In the genomic region with DNA sequence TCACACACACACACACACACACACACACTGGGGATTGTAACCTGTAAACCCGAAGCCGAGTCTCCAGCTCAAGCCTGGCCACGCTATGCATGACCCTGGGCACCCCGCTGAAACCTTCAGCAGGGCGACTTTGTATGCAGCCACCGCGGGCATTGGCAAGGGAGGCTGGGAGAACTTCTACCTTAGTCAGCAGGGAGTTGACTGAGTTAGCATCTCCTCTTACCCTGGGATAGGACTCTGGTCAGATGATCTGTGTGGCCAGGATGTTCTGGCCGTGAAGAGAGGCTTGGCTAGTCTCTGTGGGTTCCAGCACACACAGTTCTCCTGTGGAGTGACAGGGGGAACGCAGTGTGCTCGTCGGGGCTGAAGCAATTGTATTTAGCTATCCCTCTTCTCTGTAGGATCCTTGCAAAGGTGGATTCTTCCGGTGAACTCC, we compare ENCODE assay signal across 8 mouse cellular contexts. TPM values are rescaled to one million over a fixed set of nuclear protein-coding genes. Genes with fewer than 3 reads are reported as not detected.
A peak's percentile ranks its signal among the peaks of the same experiment; 100 is the strongest.
DNase-seq lines count a peak whose midpoint lies in the region; ATAC-seq lines count a peak whose summit lies in the region.

No protein-coding gene starts in this region.

- peak overlapping the region; percentile 11; the same call in 1 of the 2 replicates for H3K4me3 ChIP-seq in forebrain, embryonic 11.5 days (ENCODE audit: low read depth, low read length)

- intact Hi-C loops in heart, postnatal 14 days (cut with DNase I): loop anchor here (5.0 kb wide), 1 partner anchor 34 kb away; no protein-coding TSS in a partner anchor

- peak; percentile 30 to 53 for DNase-seq in adrenal gland, adult (ENCODE audit: inconsistent age in 2 of 2, low spot score in 1 of 2)
- DNase-seq in adrenal gland, postnatal 25 days: no peak
- peak; percentile 34 for DNase-seq in brain, adult 2 months (ENCODE audit: low read depth, low spot score)
- DNase-seq in forebrain, embryonic 11.5 days (ENCODE audit: low spot score): no peak
- DNase-seq in heart, postnatal 14 days: peak; percentile 32 to 52
- DNase-seq in kidney, postnatal 36 days: peak; percentile 68 to 76
- DNase-seq in natural killer cell, adult 2 months (ENCODE audit: low spot score in 2 of 2): no peak

- H3K27me3 ChIP-seq in forebrain, embryonic 11.5 days (ENCODE audit: control insufficient read depth, insufficient read depth, low read length): peaks cover 2% of the 10 kb centered on the region; the same call in 1 of the 2 replicates

- WGBS in forebrain, embryonic 11.5 days: 1% methylated on average over 12 of the region's 12 CpGs

- H3K9me3 ChIP-seq in forebrain, embryonic 11.5 days (ENCODE audit: control insufficient read depth, low read length): no peaks in the 10 kb centered on the region

- 0 out of 2 replicates have a peak, but pooled peaks have one; percentile 22 for ATAC-seq in forebrain, embryonic 11.5 days (replicated peaks; ENCODE audit: low FRiP score)
- peak; percentile 33 for ATAC-seq in megakaryocyte progenitor cell, adult 5-6 weeks (replicated peaks; ENCODE audit: poor library complexity)

- H3K36me3 ChIP-seq in forebrain, embryonic 11.5 days (ENCODE audit: control insufficient read depth, insufficient read depth, low read length): no peaks in the 10 kb centered on the region

- H3K4me2 ChIP-seq in forebrain, embryonic 11.5 days (ENCODE audit: low read depth, low read length, severe bottlenecking): peak overlapping the region; percentile 40

- H3K27ac ChIP-seq in forebrain, embryonic 11.5 days (ENCODE audit: low read depth, low read length): no peak overlapping the region

- peak overlapping the region; percentile 29 for H3K9ac ChIP-seq in forebrain, embryonic 11.5 days (ENCODE audit: low read length)

- H3K4me1 ChIP-seq in forebrain, embryonic 11.5 days (replicated peaks; ENCODE audit: control insufficient read depth, insufficient read depth, low read length): peaks cover 15% of the 10 kb centered on the region

RNA-seq across cellular contexts. Expression of a gene that starts 49.8 kb away (rescaled TPM):
- 7.5 and 11.1 TPM in 2 replicates for total RNA-seq in adrenal gland, postnatal 25 days (2021)
- 39.1 and 42.2 TPM in 2 replicates for polyA plus RNA-seq in forebrain, embryonic 11.5 days (2014; fragmentation: Nextera tagmentation; extraction: Ambion mirVana)
- 1 to 10 TPM; 6.4 to 7.0 TPM for total RNA-seq in heart, postnatal 14 days (2021)
- total RNA-seq in megakaryocyte progenitor cell, adult 5-6 weeks (2015): 10.4 and 12.7 TPM in 2 replicates
- 13.8 and 16.7 TPM in 2 replicates for total RNA-seq in megakaryocyte progenitor cell, adult 5-6 weeks (2017)

Comparison
In these comparisons a context has a peak if more than half of its experiments do, and no peak if none do; other contexts are left out.
1. DNase-seq: peak in adrenal gland, adult (2 of 2), brain, adult 2 months (single experiment), heart, postnatal 14 days (2 of 2) and kidney, postnatal 36 days (2 of 2); none in adrenal gland, postnatal 25 days (single experiment), forebrain, embryonic 11.5 days (single experiment) and natural killer cell, adult 2 months (0 of 2).